Mouse (Mus musculus) bone marrow macrophage, adult 2 months (primary cell): ENCODE results near the gene Tsc22d3.

Experiments
- CTCF ChIP-seq: IDR thresholded peaks from 2 replicates; pipeline ENCODE4 v1.5.1; 2012; ENCODE audit warnings: low read depth, mild to moderate bottlenecking, low read length, moderate library complexity
- POLR2A ChIP-seq: IDR thresholded peaks from 2 replicates; pipeline ENCODE4 v1.6.1; 2012; ENCODE audit warnings: mild to moderate bottlenecking, low read depth, low read length, borderline replicate concordance

DNA sequence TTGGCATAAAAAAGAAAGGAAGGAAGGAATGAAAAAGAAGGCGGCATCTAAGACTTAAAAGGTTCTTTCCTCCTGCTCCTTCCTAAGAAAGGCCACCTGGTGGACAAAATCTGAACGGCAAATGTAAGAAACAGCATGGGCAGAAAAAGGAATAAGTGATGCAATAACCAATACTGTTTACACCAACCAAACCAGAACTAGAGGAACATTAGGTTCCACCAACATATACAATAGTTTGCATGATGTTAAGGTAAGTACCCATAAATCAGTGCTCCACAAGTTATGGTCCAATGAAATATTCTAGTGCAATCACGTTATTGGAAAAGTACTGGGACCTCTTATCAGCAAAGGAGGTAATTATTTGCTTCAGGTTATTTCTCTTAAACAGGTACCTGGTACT, 55.7 kb downstream of the Tsc22d3 start:
- TF ChIP-seq POLR2A (no peak), CTCF (no peak)
